Mouse (Mus musculus) heart, adult 10 weeks (tissue): ENCODE data around the gene Ramac. TPM values are rescaled to one million over a fixed set of nuclear protein-coding genes. Genes with fewer than 3 reads are reported as not detected.

Experiments used
- polyA plus RNA-seq: library from polyadenylated mRNA; stranded (reverse); fragments of 350-450 nt; fragmentation: Illumina TruSeq; extraction: RNeasy Lipid Tissue Mini Kit (QIAGEN cat#74804); gene quantifications from one replicate; pipeline ENCODE4 v1.2.3, GENCODE M21; 2014; ENCODE audit warnings: low read depth, low replicate concordance

Ramac gene
- polyA plus RNA-seq, result 47.9 TPM

GRCm38 (mm10) chr7:81762180-81763109 is at the start of gene Ramac:
Ramac (plus strand) TSS chr7:81762925.

GRCm38 (mm10) chr7:81789095-81789757 is 26.5 kb downstream of the Ramac start, which contains the start of gene 3110040N11Rik:
3110040N11Rik (minus strand) TSS chr7:81789478.

Other genes with a start within 250 kb of the Ramac start
- 169 TPM for gene Fsd2, start 196.0 kb upstream of the Ramac start, polyA plus RNA-seq
- 8.9 TPM for gene Whamm, start 191.7 kb upstream of the Ramac start, polyA plus RNA-seq
- gene Homer2, start 55.4 kb upstream of the Ramac start, polyA plus RNA-seq, result 54.0 TPM
- gene 3110040N11Rik, start 26.6 kb downstream of the Ramac start, polyA plus RNA-seq, result 34.3 TPM
- gene Btbd1, start 66.5 kb downstream of the Ramac start, polyA plus RNA-seq, result 136 TPM
- not detected for gene Gm10160, start 92.9 kb downstream of the Ramac start, polyA plus RNA-seq
- gene Tm6sf1, start 96.1 kb downstream of the Ramac start, polyA plus RNA-seq, result 12.3 TPM
- gene Hdgfl3, start 171.5 kb downstream of the Ramac start, polyA plus RNA-seq, result 7.1 TPM
- 1.4 TPM for gene Bnc1, start 229.4 kb downstream of the Ramac start, polyA plus RNA-seq